Mouse (Mus musculus): ENCODE measurements around the gene Mecom.

- TF ChIP-seq GATA1 (IDR thresholded peaks at IDR 0.05; ENCODE audit: borderline replicate concordance, low read length) (no peak), FLI1 (IDR thresholded peaks at IDR 0.05; ENCODE audit: low read length) (no peak)
Measured at GRCm38 (mm10) chr3:30276099-30276498, 271.7 kb downstream of the Mecom start.
